Comparison of ENCODE assay signal across 8 mouse cellular contexts in genomic region chr11:101009046-101009887, GRCm38 (mm10). TPM values are rescaled to one million over a fixed set of nuclear protein-coding genes. Genes with fewer than 3 reads are reported as not detected.
DNase-seq lines count a peak whose midpoint lies in the region; ATAC-seq and TF ChIP-seq lines count a peak whose summit lies in the region.

Atp6v0a1 (plus strand) TSS chr11:101009452.

- no peaks in the 10 kb centered on the region for H3K9me3 ChIP-seq in erythroblast, embryonic 14.5 days (ENCODE audit: control insufficient read depth, low read length)
- H3K9me3 ChIP-seq in heart, embryonic 11.5 days (replicated peaks; ENCODE audit: control insufficient read depth, low read length), result no peaks in the 10 kb centered on the region
- H3K9me3 ChIP-seq in kidney, embryonic 16.5 days (ENCODE audit: low read length), result no peaks in the 10 kb centered on the region

- peaks cover 12% of the 10 kb centered on the region for H3K79me2 ChIP-seq in C2C12 (ENCODE audit: control insufficient read depth, insufficient read depth)
- peaks cover 8% of the 10 kb centered on the region; the same call in 1 of the 2 replicates for H3K79me2 ChIP-seq in liver, adult 2 months (ENCODE audit: control insufficient read depth, insufficient read depth, low read length)
- peaks cover 11% of the 10 kb centered on the region for H3K79me2 ChIP-seq in myocyte (ENCODE audit: control insufficient read depth, insufficient read depth)

- no peaks in the 10 kb centered on the region for H3K79me3 ChIP-seq in C2C12 (ENCODE audit: low read depth)

- H3K27ac ChIP-seq in heart, embryonic 11.5 days (ENCODE audit: low read depth, low read length), result peak within 1 kb of the TSS; percentile 86
- peak within 1 kb of the TSS; percentile 89 for H3K27ac ChIP-seq in kidney, embryonic 16.5 days (ENCODE audit: low read length)
- H3K27ac ChIP-seq in liver, adult 2 months (replicated peaks; ENCODE audit: insufficient read depth, low read depth, low read length), result peak within 1 kb of the TSS; percentile 41

- peak; percentile 100 for TF ChIP-seq POLR2A in brain, embryonic 14.5 days (IDR thresholded peaks at IDR 0.05; ENCODE audit: borderline replicate concordance, extremely low read depth, insufficient read depth, insufficient read length, poor library complexity, severe bottlenecking)
- peak; percentile 75 for TF ChIP-seq POLR2A in liver, adult 2 months (IDR thresholded peaks at IDR 0.05; ENCODE audit: extremely low read depth, insufficient read depth, low read length)
- TF ChIP-seq POLR2A in myocyte (IDR thresholded peaks at IDR 0.05; ENCODE audit: insufficient read length, low read depth), result peak; percentile 95

- H3K27me3 ChIP-seq in C2C12 (ENCODE audit: control insufficient read depth, insufficient read depth, insufficient read length), result no peaks in the 10 kb centered on the region
- peaks cover 31% of the 10 kb centered on the region for H3K27me3 ChIP-seq in erythroblast, embryonic 14.5 days (ENCODE audit: control insufficient read depth)
- H3K27me3 ChIP-seq in heart, embryonic 11.5 days (ENCODE audit: control insufficient read depth, insufficient read depth, low read length), result no peaks in the 10 kb centered on the region
- 0 out of 2 replicates have a peak, but pooled peaks cover 3% of the 10 kb centered on the region for H3K27me3 ChIP-seq in kidney, embryonic 16.5 days (ENCODE audit: insufficient read depth, low read length)
- no peaks in the 10 kb centered on the region for H3K27me3 ChIP-seq in liver, adult 2 months (ENCODE audit: control insufficient read depth, insufficient read depth, low read length)
- no peaks in the 10 kb centered on the region for H3K27me3 ChIP-seq in myocyte (ENCODE audit: control insufficient read depth, insufficient read depth, insufficient read length)
- no peaks in the 10 kb centered on the region for H3K27me3 ChIP-seq in splenic B cell, adult 2 months (ENCODE audit: control insufficient read depth, insufficient read depth, low read length, poor library complexity, severe bottlenecking)

- WGBS in heart, embryonic 11.5 days (ENCODE audit: insufficient replicate concordance), result 1% methylated on average over 44 of the region's 44 CpGs
- under 1% methylated on average over 44 of the region's 44 CpGs for WGBS in kidney, embryonic 16.5 days
- under 1% methylated on average over 44 of the region's 44 CpGs for WGBS in liver, adult 2 months

- no peak for TF ChIP-seq CTCF in C2C12 (IDR thresholded peaks at IDR 0.05; ENCODE audit: control insufficient read depth, insufficient read depth, insufficient read length)
- TF ChIP-seq CTCF in brain, embryonic 14.5 days (IDR thresholded peaks at IDR 0.05; ENCODE audit: borderline replicate concordance, extremely low read depth, insufficient read depth, insufficient read length), result no peak
- no peak for TF ChIP-seq CTCF in liver, adult 2 months (IDR thresholded peaks at IDR 0.05; ENCODE audit: low read depth, low read length)

- H3K4me2 ChIP-seq in heart, embryonic 11.5 days, result peak within 1 kb of the TSS; percentile 86
- peak within 1 kb of the TSS; percentile 75 for H3K4me2 ChIP-seq in kidney, embryonic 16.5 days (replicated peaks; ENCODE audit: low read depth, low read length)
- H3K4me2 ChIP-seq in myocyte (ENCODE audit: low read depth), result peak within 1 kb of the TSS; percentile 100

- peak within 1 kb of the TSS; percentile 86 for H3K9ac ChIP-seq in heart, embryonic 11.5 days (ENCODE audit: low read depth, low read length)
- peak within 1 kb of the TSS; percentile 88 for H3K9ac ChIP-seq in kidney, embryonic 16.5 days (replicated peaks; ENCODE audit: low read length)
- peak within 1 kb of the TSS; percentile 79 for H3K9ac ChIP-seq in liver, adult 2 months (ENCODE audit: low read depth, low read length)

- peak within 1 kb of the TSS; percentile 58 for H3K4me3 ChIP-seq in C2C12 (ENCODE audit: insufficient read depth, poor library complexity, severe bottlenecking)
- peak within 1 kb of the TSS; percentile 73 for H3K4me3 ChIP-seq in erythroblast, embryonic 14.5 days (replicated peaks)
- H3K4me3 ChIP-seq in heart, embryonic 11.5 days (ENCODE audit: low read depth, low read length), result peak within 1 kb of the TSS; percentile 79
- H3K4me3 ChIP-seq in kidney, embryonic 16.5 days (ENCODE audit: low read length), result peak within 1 kb of the TSS; percentile 66
- peak within 1 kb of the TSS; percentile 65 for H3K4me3 ChIP-seq in liver, adult 2 months (ENCODE audit: insufficient read depth, low read depth, low read length)
- peak within 1 kb of the TSS; percentile 83 for H3K4me3 ChIP-seq in myocyte

- H3ac ChIP-seq in C2C12 (ENCODE audit: control insufficient read depth, insufficient read length, low read depth) (peak within 1 kb of the TSS; percentile 49), myocyte (ENCODE audit: control insufficient read depth, insufficient read length) (no peak within 1 kb of the TSS)

- peak; percentile 99 for ATAC-seq in heart, embryonic 11.5 days (replicated peaks; ENCODE audit: insufficient number of reproducible peaks, low FRiP score, low TSS enrichment)
- peak; percentile 100 for ATAC-seq in kidney, embryonic 16.5 days (ENCODE audit: low FRiP score, low TSS enrichment)

- peaks cover 52% of the 10 kb centered on the region for H3K4me1 ChIP-seq in erythroblast, embryonic 14.5 days (ENCODE audit: control insufficient read depth)
- H3K4me1 ChIP-seq in heart, embryonic 11.5 days (ENCODE audit: control insufficient read depth, insufficient read depth, low read length), result peaks cover 15% of the 10 kb centered on the region; the same call in 1 of the 2 replicates
- H3K4me1 ChIP-seq in kidney, embryonic 16.5 days (ENCODE audit: insufficient read depth, low read length), result peaks cover 15% of the 10 kb centered on the region
- H3K4me1 ChIP-seq in liver, adult 2 months (ENCODE audit: control insufficient read depth, insufficient read depth, low read length), result 0 out of 2 replicates have a peak, but pooled peaks cover 2% of the 10 kb centered on the region

- H3K36me3 ChIP-seq in C2C12 (ENCODE audit: control insufficient read depth, insufficient read depth) (peaks cover 9% of the 10 kb centered on the region), myocyte (ENCODE audit: control insufficient read depth, insufficient read depth) (no peaks in the 10 kb centered on the region)
- H3K36me3 ChIP-seq in erythroblast, embryonic 14.5 days (ENCODE audit: control insufficient read depth), result peaks cover 33% of the 10 kb centered on the region
- H3K36me3 ChIP-seq in heart, embryonic 11.5 days (ENCODE audit: control insufficient read depth, insufficient read depth, low read length), result peaks cover 6% of the 10 kb centered on the region; the same call in 1 of the 2 replicates
- peaks cover 7% of the 10 kb centered on the region for H3K36me3 ChIP-seq in kidney, embryonic 16.5 days (ENCODE audit: insufficient read depth, low read length)
- H3K36me3 ChIP-seq in liver, adult 2 months (ENCODE audit: control insufficient read depth, insufficient read depth, low read length), result peaks cover 12% of the 10 kb centered on the region
- H3K36me3 ChIP-seq in splenic B cell, adult 2 months (ENCODE audit: control insufficient read depth, insufficient read depth, low read length, poor library complexity, severe bottlenecking), result no peaks in the 10 kb centered on the region; the same call in 1 of the 2 replicates

- DNase-seq in brain, embryonic 14.5 days (ENCODE audit: low read depth), result peak; percentile 99
- DNase-seq in liver, adult 2 months (ENCODE audit: extremely low read depth, low read depth, low spot score), result peak; percentile 89
- peak; percentile 97 for DNase-seq in splenic B cell, adult 2 months (ENCODE audit: low read depth, low spot score)

TF ChIP-seq in C2C12, 6 proteins besides CTCF, POLR2A, EP300 and RAD21:
- TF ChIP-seq FOSL1 (IDR thresholded peaks at IDR 0.05; ENCODE audit: insufficient read depth, low read length, poor library complexity, severe bottlenecking), result no peak
- TF ChIP-seq MYOG (IDR thresholded peaks at IDR 0.05; ENCODE audit: control insufficient read depth, extremely low read depth, insufficient read length), result no peak
- TF ChIP-seq MAX (IDR thresholded peaks at IDR 0.05), result peak; percentile 80
- no peak for TF ChIP-seq CEBPB (IDR thresholded peaks at IDR 0.05; ENCODE audit: low read depth)
TF ChIP-seq in C2C12: peak in this region for 1.

TF ChIP-seq in myocyte, 11 proteins besides CTCF, POLR2A, EP300 and RAD21:
- TF ChIP-seq MYOG (IDR thresholded peaks at IDR 0.05; ENCODE audit: control insufficient read depth in 1 of 3, insufficient read depth in 1 of 3, insufficient read length in 2 of 3, low read depth in 2 of 3) (peak in 2 of 3 experiments; percentile 8 to 24), USF1 (IDR thresholded peaks at IDR 0.05; ENCODE audit: low read depth) (no peak), POLR2AphosphoS2 (IDR thresholded peaks at IDR 0.05; ENCODE audit: insufficient read length, low read depth) (peak; percentile 90), SRF (IDR thresholded peaks at IDR 0.05; ENCODE audit: control insufficient read depth, insufficient read length, low read depth) (peak; percentile 74)
TF ChIP-seq in myocyte: peak in this region for 3.

RNA-seq across cellular contexts. Expression of gene Atp6v0a1, which starts in this region (rescaled TPM):
- polyA plus RNA-seq in C2C12 (2012; fragmentation: generic; extraction: Trizol) (22.8 TPM), myocyte (2012; fragmentation: generic; extraction: Trizol) (45.0 TPM)
- 144 and 197 TPM in 2 replicates for polyA plus RNA-seq in brain, embryonic 14.5 days (2012; rRNA removed)
- polyA plus RNA-seq in erythroblast, embryonic 14.5 days (2012), result 14.0 and 15.4 TPM in 2 replicates
- polyA plus RNA-seq in heart, embryonic 11.5 days (2014; fragmentation: Nextera tagmentation; extraction: Ambion mirVana), result 57.1 and 62.2 TPM in 2 replicates
- 42.2 and 45.3 TPM in 2 replicates for polyA plus RNA-seq in kidney, embryonic 16.5 days (2015; fragmentation: Nextera tagmentation; extraction: Ambion mirVana)
- 21.5 and 26.8 TPM in 2 replicates for total RNA-seq in liver, adult 2 months (2014; rRNA removed)
- polyA plus RNA-seq in liver, adult 2 months (2012; rRNA removed), result 37.7 and 39.2 TPM in 2 replicates

Comparison
In these comparisons a context has a peak if more than half of its experiments do, and no peak if none do; other contexts are left out.
1. Peak in every context shown above with its lines: DNase-seq, ATAC-seq, H3K4me3 ChIP-seq and H3K27ac ChIP-seq.